Mouse (Mus musculus) layer of hippocampus, postnatal 10 days (tissue): ENCODE results near the gene Ms4a12. TPM values are rescaled to one million over a fixed set of nuclear protein-coding genes. Genes with fewer than 3 reads are reported as not detected.
"Not testable (repeated sequence)": the region's sequence is repeated elsewhere in the genome, so short reads cannot be mapped to it uniquely, and the experiment has no call there.

Source experiments
- DNase-seq, 2 experiments: peaks; one replicate each; pipeline ENCODE4 v3.0.0; 2021; ENCODE audit warnings: low spot score in 2 of 2
- long read RNA-seq: library from polyadenylated mRNA; stranded (forward); transcript quantifications from one replicate; pipeline ENCODE4 v2.0.0, GENCODE M21; 2023
- total RNA-seq, 2 experiments: library from RNA; stranded (reverse); gene quantifications; 2 replicates each; pipeline ENCODE4 v1.2.3; 2021

The Ms4a12 gene
- not detected for total RNA-seq
- long read RNA-seq, partial matches to known transcripts, result 0 of 1 reads
- long read RNA-seq, other reads (novel, unspliced or antisense), result 1 of 1 reads

GRCm38 (mm10) chr19:11232348-11232747 is at the start of gene Ms4a12:
Ms4a12 (minus strand) TSS chr19:11232448.
- no peak for DNase-seq

GRCm38 (mm10) chr19:11280223-11280622 is 48.0 kb upstream of the Ms4a12 start:
- DNase-seq, result no peak

GRCm38 (mm10) chr19:11276431-11276830 is 44.2 kb upstream of the Ms4a12 start:
- DNase-seq, result no peak

GRCm38 (mm10) chr19:11266956-11267355 is 34.7 kb upstream of the Ms4a12 start:
- DNase-seq, result no peak

- no peak for DNase-seq
Measured at GRCm38 (mm10) chr19:11266052-11266845, 34.0 kb upstream of the Ms4a12 start, which contains the start of gene Ms4a1. Ms4a1 (minus strand) TSS chr19:11266241.

GRCm38 (mm10) chr19:11264602-11265185 is 32.4 kb upstream of the Ms4a12 start:
- DNase-seq, result no peak

- no peak for DNase-seq
Measured at GRCm38 (mm10) chr19:11263549-11263948, 31.3 kb upstream of the Ms4a12 start.

GRCm38 (mm10) chr19:11262932-11263331 is 30.7 kb upstream of the Ms4a12 start:
- not testable (repeated sequence) for DNase-seq

- no peak for DNase-seq
Measured at GRCm38 (mm10) chr19:11261522-11261921, 29.3 kb upstream of the Ms4a12 start.

- no peak for DNase-seq
Measured at GRCm38 (mm10) chr19:11244230-11244629, 12.0 kb upstream of the Ms4a12 start.

GRCm38 (mm10) chr19:11242560-11242959 is 10.3 kb upstream of the Ms4a12 start:
- no peak for DNase-seq

- no peak for DNase-seq
Measured at GRCm38 (mm10) chr19:11235820-11236219, 3.6 kb upstream of the Ms4a12 start.

GRCm38 (mm10) chr19:11234921-11235735 is 2.9 kb upstream of the Ms4a12 start:
- no peak for DNase-seq

GRCm38 (mm10) chr19:11234244-11234643 is 2.0 kb upstream of the Ms4a12 start:
- no peak for DNase-seq

- DNase-seq, result no peak
Measured at GRCm38 (mm10) chr19:11196546-11196945, 35.7 kb downstream of the Ms4a12 start, which contains the start of gene Ms4a13. Ms4a13 (minus strand) TSS chr19:11196737.

GRCm38 (mm10) chr19:11192552-11192951 is 39.7 kb downstream of the Ms4a12 start:
- DNase-seq, result no peak

- DNase-seq, result peak in 1 of 2 experiments; percentile 18
Measured at GRCm38 (mm10) chr19:11184121-11184520, 48.1 kb downstream of the Ms4a12 start.

GRCm38 (mm10) chr19:11177464-11177863 is 54.8 kb downstream of the Ms4a12 start:
- no peak for DNase-seq

GRCm38 (mm10) chr19:11165172-11165571 is 67.1 kb downstream of the Ms4a12 start, which contains the start of gene 1700025F22Rik:
1700025F22Rik (minus strand) TSS chr19:11165320.
- no peak for DNase-seq
